Comparison of ENCODE assay signal across 30 mouse cellular contexts in the genomic region with DNA sequence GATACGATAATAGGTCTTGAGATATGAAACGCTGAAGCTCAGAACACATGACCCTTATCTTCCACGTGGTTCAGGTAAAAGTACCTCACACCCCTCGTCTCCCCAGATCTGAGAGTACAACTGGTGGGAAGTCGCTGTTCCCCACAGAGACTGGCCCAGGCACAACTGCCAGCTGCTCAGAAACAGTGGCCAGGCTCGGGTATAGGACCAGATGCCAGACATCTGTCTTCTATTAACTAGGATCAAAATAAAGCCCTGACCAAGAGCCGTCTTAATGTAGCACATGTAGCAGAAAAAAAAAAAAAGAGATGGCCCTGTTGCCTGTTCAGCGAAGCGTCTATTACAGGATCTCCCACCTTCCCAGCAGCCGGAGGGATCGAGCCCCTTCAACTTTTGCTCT. TPM values are rescaled to one million over a fixed set of nuclear protein-coding genes. Genes with fewer than 3 reads are reported as not detected.
DNase-seq lines count a peak whose midpoint lies in the region; ATAC-seq lines count a peak whose summit lies in the region.
"Had no signal": no experiment of that assay in that cellular context is flagged by ENCODE, and none has a peak within 500 bp of the region (broad histone marks: within the 10 kb centered on the region; RNA-seq: fewer than 3 reads in every experiment).

No protein-coding gene starts in this region.

- no peak overlapping the region for H3K27ac ChIP-seq in embryonic facial prominence, embryonic 10.5 days (replicated peaks)
- H3K27ac ChIP-seq in limb, embryonic 12.5 days, result no peak overlapping the region
- H3K27ac ChIP-seq: embryonic facial prominence, embryonic 13.5 days; forebrain, embryonic 13.5 days; gastrocnemius, adult 2 months; heart, embryonic 13.5 days; hindbrain, embryonic 13.5 days; hindbrain, postnatal 0 days had no signal

- no peaks in the 10 kb centered on the region for H3K27me3 ChIP-seq in embryonic facial prominence, embryonic 10.5 days (replicated peaks; ENCODE audit: low read depth, poor library complexity, severe bottlenecking)
- H3K27me3 ChIP-seq in limb, embryonic 12.5 days, result no peaks in the 10 kb centered on the region
- H3K27me3 ChIP-seq: embryonic facial prominence, embryonic 13.5 days; forebrain, embryonic 13.5 days; heart, embryonic 13.5 days; hindbrain, embryonic 13.5 days; Patski had no signal

- peak; percentile 41 for DNase-seq in embryo, embryonic 10.5 days (ENCODE audit: low spot score)
- DNase-seq in embryo, embryonic 9.5 days (ENCODE audit: extremely low spot score), result no peak
- DNase-seq in kidney, adult 9 months, result peak; percentile 17
- no peak for DNase-seq in kidney, postnatal 4 days
- peak; percentile 29 for DNase-seq in embryonic facial prominence, embryonic 10.5 days (ENCODE audit: low spot score)
- DNase-seq in layer of hippocampus, adult 8-10 months (ENCODE audit: low spot score in 2 of 2), result no peak
- no peak for DNase-seq in adrenal gland, adult 8-10 months
- DNase-seq: adrenal gland, postnatal 25 days; B cell, adult 2 months; cerebellum, adult 2 months; cerebellum, postnatal 10 days; forebrain, postnatal 0 days; gastrocnemius, adult 2 months; gastrocnemius, postnatal 25 days; heart, postnatal 36 days had no signal

- H3K4me1 ChIP-seq in embryonic facial prominence, embryonic 10.5 days, result peaks cover 5% of the 10 kb centered on the region; the same call in 1 of the 2 replicates
- peaks cover 5% of the 10 kb centered on the region; the same call in 1 of the 2 replicates for H3K4me1 ChIP-seq in limb, embryonic 12.5 days (replicated peaks)
- H3K4me1 ChIP-seq: forebrain, embryonic 13.5 days; heart, embryonic 13.5 days; hindbrain, embryonic 13.5 days had no signal

- 67% methylated on average over 11 of the region's 11 CpGs for WGBS in embryonic facial prominence, embryonic 10.5 days
- WGBS in limb, embryonic 12.5 days, result 33% methylated on average over 11 of the region's 11 CpGs

- no peak overlapping the region for H3K4me2 ChIP-seq in limb, embryonic 12.5 days
- H3K4me2 ChIP-seq: embryonic facial prominence, embryonic 13.5 days; forebrain, embryonic 13.5 days; heart, embryonic 13.5 days; hindbrain, embryonic 13.5 days had no signal

- no peak overlapping the region for H3K9ac ChIP-seq in limb, embryonic 12.5 days (replicated peaks)
- H3K9ac ChIP-seq: embryonic facial prominence, embryonic 13.5 days; forebrain, embryonic 13.5 days; forebrain, postnatal 0 days; heart, embryonic 13.5 days; hindbrain, embryonic 13.5 days had no signal

- 0 out of 2 replicates have a peak, but pooled peaks have one; percentile 42 for ATAC-seq in limb, embryonic 12.5 days (ENCODE audit: insufficient number of reproducible peaks, insufficient read depth, low FRiP score, low TSS enrichment, low read depth)
- ATAC-seq: activated CD4-positive, CD25-positive, alpha-beta regulatory T cell, adult 4 months; CD4-positive, CD25-positive, alpha-beta regulatory T cell, adult 4 months; forebrain, embryonic 13.5 days; forebrain, postnatal 0 days; hindbrain, postnatal 0 days; Patski had no signal

- peaks cover 4% of the 10 kb centered on the region; the same call in 1 of the 2 replicates for H3K36me3 ChIP-seq in embryonic facial prominence, embryonic 10.5 days (replicated peaks)
- no peaks in the 10 kb centered on the region for H3K36me3 ChIP-seq in limb, embryonic 12.5 days
- H3K36me3 ChIP-seq: embryonic facial prominence, embryonic 13.5 days; heart, embryonic 13.5 days had no signal

- H3K4me3 ChIP-seq in embryonic facial prominence, embryonic 10.5 days, result no peak overlapping the region
- no peak overlapping the region for H3K4me3 ChIP-seq in limb, embryonic 12.5 days (replicated peaks)
- H3K4me3 ChIP-seq: embryonic facial prominence, embryonic 13.5 days; forebrain, embryonic 13.5 days; gastrocnemius, adult 2 months; heart, embryonic 13.5 days; hindbrain, embryonic 13.5 days had no signal

- no peaks in the 10 kb centered on the region for H3K9me3 ChIP-seq in embryonic facial prominence, embryonic 10.5 days
- no peaks in the 10 kb centered on the region for H3K9me3 ChIP-seq in limb, embryonic 12.5 days
- H3K9me3 ChIP-seq: embryonic facial prominence, embryonic 13.5 days; forebrain, embryonic 13.5 days; G1E; heart, embryonic 13.5 days; hindbrain, embryonic 13.5 days had no signal

RNA-seq across cellular contexts. Expression of a gene that starts 8.2 kb away (rescaled TPM):
- 764 and 773 TPM in 2 replicates for polyA plus RNA-seq in embryonic facial prominence, embryonic 10.5 days (2016; fragmentation: Nextera tagmentation; extraction: Ambion mirVana)
- 760 and 773 TPM in 2 replicates for polyA plus RNA-seq in limb, embryonic 12.5 days (2016; fragmentation: Nextera tagmentation; extraction: Ambion mirVana)
- total RNA-seq in layer of hippocampus, adult 8-10 months (2022), result 100 to 1,000 TPM; 157 to 207 (median 184) TPM
- total RNA-seq in adrenal gland, adult 8-10 months (2022), result 100 to 1,000 TPM; 278 to 323 (median 310) TPM

RNA-seq across cellular contexts. Expression of a gene that starts 29.0 kb away (rescaled TPM):
- polyA plus RNA-seq in embryonic facial prominence, embryonic 10.5 days (2016; fragmentation: Nextera tagmentation; extraction: Ambion mirVana), result 3.7 and 4.3 TPM in 2 replicates
- 0.17 and 0.25 TPM in 2 replicates for polyA plus RNA-seq in limb, embryonic 12.5 days (2016; fragmentation: Nextera tagmentation; extraction: Ambion mirVana)
- 1 to 10 TPM in 3 of 4 experiments, under 1 TPM in 1; 0.74 to 1.3 (median 1.2) TPM for total RNA-seq in layer of hippocampus, adult 8-10 months (2022)
- total RNA-seq in adrenal gland, adult 8-10 months (2022), result 1 to 10 TPM in 3 of 4 experiments, under 1 TPM in 1; 0.96 to 1.8 (median 1.4) TPM
- total RNA-seq: common myeloid progenitor, adult 5-6 weeks; granulocyte monocyte progenitor cell, adult 5-6 weeks had no signal
- polyA plus RNA-seq: activated CD4-positive, CD25-positive, alpha-beta regulatory T cell, adult 4 months; CD4-positive, CD25-positive, alpha-beta regulatory T cell, adult 4 months; G1E; heart, postnatal 0 days; intestine, embryonic 14.5 days had no signal

RNA-seq across cellular contexts. Expression of a gene that starts 45.3 kb away (rescaled TPM):
- not detected in 2 replicates for polyA plus RNA-seq in embryonic facial prominence, embryonic 10.5 days (2016; fragmentation: Nextera tagmentation; extraction: Ambion mirVana)
- polyA plus RNA-seq in limb, embryonic 12.5 days (2016; fragmentation: Nextera tagmentation; extraction: Ambion mirVana), result not detected in 2 replicates
- total RNA-seq in layer of hippocampus, adult 8-10 months (2022), result not detected
- not detected for total RNA-seq in adrenal gland, adult 8-10 months (2022)
- total RNA-seq: adrenal gland, adult 18-20 months; adrenal gland, postnatal 25 days; common myeloid progenitor, adult 5-6 weeks; forebrain, postnatal 0 days; G1E; gastrocnemius, adult 2 months; gastrocnemius, postnatal 25 days; granulocyte monocyte progenitor cell, adult 5-6 weeks; heart, postnatal 36 days; hindbrain, postnatal 0 days had no signal
- polyA plus RNA-seq: activated CD4-positive, CD25-positive, alpha-beta regulatory T cell, adult 4 months; CD4-positive, CD25-positive, alpha-beta regulatory T cell, adult 4 months; cerebellum, adult 2 months; embryonic facial prominence, embryonic 13.5 days; forebrain, embryonic 13.5 days; forebrain, postnatal 0 days; G1E; heart, embryonic 13.5 days; heart, postnatal 0 days; hindbrain, embryonic 13.5 days; hindbrain, postnatal 0 days; intestine, embryonic 14.5 days; Patski had no signal

Comparison
In these comparisons a context has a peak if more than half of its experiments do, and no peak if none do; other contexts are left out.
1. DNase-seq: peak in embryo, embryonic 10.5 days (single experiment), kidney, adult 9 months (single experiment) and embryonic facial prominence, embryonic 10.5 days (single experiment); none in embryo, embryonic 9.5 days (single experiment), kidney, postnatal 4 days (0 of 2), layer of hippocampus, adult 8-10 months (0 of 2) and adrenal gland, adult 8-10 months (single experiment).